Mouse (Mus musculus) hindbrain, embryonic 16.5 days (tissue): Measurements from ENCODE around the gene Ssbp4. TPM values are rescaled to one million over a fixed set of nuclear protein-coding genes. Genes with fewer than 3 reads are reported as not detected.

Source experiments
- ATAC-seq: fragments of 200-750 bp; cut with Nextera tagmentation; 2 replicates; pipeline ENCODE4 v1.8.0; 2017; ENCODE audit warnings: moderate TSS enrichment, moderate library complexity
- H3K27ac ChIP-seq: fragments of 300-500 bp; sonication (generic); 2 replicates; pipeline ENCODE4 v1.5.1; 2014; ENCODE audit warnings: low read depth, mild to moderate bottlenecking, control low read depth, low read length, moderate library complexity
- H3K27me3 ChIP-seq: fragments of 300-500 bp; sonication (generic); replicated peaks from 2 replicates; pipeline ENCODE4 v1.6.1; 2014; ENCODE audit warnings: low read length; ENCODE audit not compliant: control insufficient read depth, insufficient read depth
- H3K36me3 ChIP-seq: fragments of 300-500 bp; sonication (generic); 2 replicates; pipeline ENCODE4 v1.6.1; 2014; ENCODE audit warnings: mild to moderate bottlenecking, low read length, moderate library complexity, mixed read lengths; ENCODE audit not compliant: control insufficient read depth, insufficient read depth
- H3K4me1 ChIP-seq: fragments of 300-500 bp; sonication (generic); 2 replicates; pipeline ENCODE4 v1.6.1; 2014; ENCODE audit warnings: low read depth, low read length; ENCODE audit not compliant: control insufficient read depth, insufficient read depth
- H3K4me2 ChIP-seq: fragments of 300-500 bp; sonication (generic); 2 replicates; pipeline ENCODE4 v1.6.1; 2014; ENCODE audit warnings: mild to moderate bottlenecking, low read length, control low read depth, moderate library complexity
- H3K4me3 ChIP-seq: fragments of 300-500 bp; sonication (generic); 2 replicates; pipeline ENCODE4 v1.5.1; 2014; ENCODE audit warnings: mild to moderate bottlenecking, low read length, control low read depth, moderate library complexity
- H3K9ac ChIP-seq: fragments of 300-500 bp; sonication (generic); 2 replicates; pipeline ENCODE4 v1.6.1; 2014; ENCODE audit warnings: low read depth, mild to moderate bottlenecking, control low read depth, low read length, moderate library complexity
- H3K9me3 ChIP-seq: fragments of 300-500 bp; sonication (generic); 2 replicates; pipeline ENCODE4 v1.6.1; 2014; ENCODE audit warnings: mild to moderate bottlenecking, low read length, moderate library complexity; ENCODE audit not compliant: control insufficient read depth
- WGBS: fragments of 180-500 bp; shearing (Covaris S2); extraction: QIAGEN DNeasy Blood & Tissue Kit; methylation state at CpG from one replicate; pipeline ENCODE4 v1.1.7; 2014; 5-methylcytosine and 5-hydroxymethylcytosine counted together
- polyA plus RNA-seq: library from polyadenylated mRNA; unstranded; fragments of >200 nt; fragmentation: Nextera tagmentation; extraction: Ambion mirVana; gene quantifications from 2 replicates; pipeline ENCODE4 v1.2.1, GENCODE M21; 2015

Gene Ssbp4
- polyA plus RNA-seq: 148 and 157 TPM in 2 replicates

DNA sequence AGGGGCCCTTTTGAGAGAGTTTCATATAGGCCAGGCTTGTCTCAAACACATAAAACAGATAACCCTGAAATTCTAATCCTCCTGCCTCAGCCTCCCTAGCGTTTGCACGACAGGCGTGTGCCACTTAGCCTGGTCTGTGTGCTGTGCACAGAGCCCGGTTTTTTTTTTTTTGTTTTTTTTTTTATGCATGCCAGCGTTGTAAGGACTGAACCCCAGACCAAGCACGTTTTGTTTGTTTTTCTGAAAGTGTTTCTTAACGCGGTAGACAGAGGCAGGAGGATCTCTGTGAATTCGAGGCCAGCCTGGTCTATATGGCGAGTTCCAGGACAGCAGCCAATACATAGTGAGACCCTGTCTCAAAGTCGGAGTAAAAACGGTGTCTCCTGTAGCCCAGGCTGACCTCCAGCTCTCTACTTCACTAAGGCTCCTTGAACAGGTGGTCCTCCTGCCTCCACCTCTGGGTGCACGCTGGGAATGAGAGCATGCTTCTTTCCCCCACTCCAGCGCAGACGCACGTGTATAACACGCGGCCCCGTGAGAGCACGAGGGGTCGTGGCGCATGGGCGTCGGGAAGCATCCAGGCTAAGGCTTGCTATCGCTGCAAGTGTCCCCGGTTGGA is at the start of gene Ssbp4:
Gene Ssbp4 (minus strand): TSS at position 124 of the 619 bp plus-strand sequence.
- Histone ChIP-seq H3K4me2 (peak within 1 kb of the TSS; percentile 81), H3K4me3 (peak within 1 kb of the TSS; percentile 81), H3K9me3 (no peaks in the 10 kb centered on the region), H3K27ac (peak within 1 kb of the TSS; percentile 87), H3K27me3 (no peaks in the 10 kb centered on the region), H3K4me1 (peaks cover 46% of the 10 kb centered on the region), H3K36me3 (no peaks in the 10 kb centered on the region), H3K9ac (peak within 1 kb of the TSS; percentile 86)
- 6% methylated on average over 26 of the region's 26 CpGs for WGBS
- ATAC-seq: no peak; the same call in 1 of the 2 replicates

GRCm38 (mm10) chr8:70657739-70658138 is 49.1 kb upstream of the Ssbp4 start:
- WGBS: 49% methylated on average over 2 of the region's 2 CpGs
- Histone ChIP-seq H3K4me1 (peaks cover 9% of the 10 kb centered on the region), H3K36me3 (no peaks in the 10 kb centered on the region), H3K9ac (no peak overlapping the region), H3K4me2 (peak overlapping the region; percentile 96), H3K27ac (no peak overlapping the region), H3K27me3 (no peaks in the 10 kb centered on the region), H3K4me3 (no peak overlapping the region), H3K9me3 (no peaks in the 10 kb centered on the region)
- no peak for ATAC-seq

GRCm38 (mm10) chr8:70657214-70657613 is 48.5 kb upstream of the Ssbp4 start:
- Histone ChIP-seq H3K36me3 (no peaks in the 10 kb centered on the region), H3K4me2 (peak overlapping the region; percentile 96; the same call in 1 of the 2 replicates), H3K4me1 (peaks cover 9% of the 10 kb centered on the region), H3K9ac (no peak overlapping the region), H3K27ac (no peak overlapping the region), H3K4me3 (no peak overlapping the region), H3K9me3 (no peaks in the 10 kb centered on the region), H3K27me3 (no peaks in the 10 kb centered on the region)
- 95% methylated on average over 3 of the region's 3 CpGs for WGBS
- no peak for ATAC-seq

- Histone ChIP-seq H3K36me3 (peaks cover 3% of the 10 kb centered on the region; the same call in 1 of the 2 replicates), H3K4me1 (peaks cover 9% of the 10 kb centered on the region), H3K4me2 (no peak overlapping the region), H3K4me3 (no peak overlapping the region), H3K27ac (peak overlapping the region; percentile 54), H3K27me3 (no peaks in the 10 kb centered on the region), H3K9me3 (no peaks in the 10 kb centered on the region), H3K9ac (0 out of 2 replicates have a peak overlapping the region, but pooled peaks have one; percentile 8)
- peak; percentile 35 for ATAC-seq
- WGBS: 10% methylated on average over 13 of the region's 13 CpGs
These were observed 47.6 kb upstream of the Ssbp4 start for GRCm38 (mm10) chr8:70656193-70656790.

DNA sequence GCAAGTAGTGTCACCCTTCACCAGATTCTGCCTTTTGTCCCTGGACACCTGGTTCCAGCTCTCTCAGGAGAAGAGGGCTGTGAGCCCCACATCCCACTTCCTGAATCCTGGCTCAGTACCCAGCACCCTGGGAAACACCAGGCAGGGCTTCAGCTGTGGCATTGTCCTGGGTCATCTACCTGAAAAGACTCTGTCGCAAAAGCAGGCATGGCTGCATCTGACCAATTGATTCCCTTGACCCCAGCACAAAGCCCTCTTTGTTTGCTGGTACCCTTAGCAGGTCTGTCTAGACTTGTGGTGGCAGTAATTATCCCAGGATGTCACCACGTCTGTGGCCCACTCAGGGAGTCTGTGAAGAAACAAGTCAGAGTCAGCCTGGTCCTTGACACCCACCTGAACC is 46.8 kb upstream of the Ssbp4 start:
- H3K4me3 ChIP-seq: no peak overlapping the region
- no peak for ATAC-seq
- H3K36me3 ChIP-seq: peaks cover 5% of the 10 kb centered on the region; the same call in 1 of the 2 replicates
- no peak overlapping the region for H3K4me2 ChIP-seq
- H3K9me3 ChIP-seq: no peaks in the 10 kb centered on the region
- no peak overlapping the region for H3K9ac ChIP-seq
- H3K27me3 ChIP-seq: no peaks in the 10 kb centered on the region
- 37% methylated on average over 2 of the region's 2 CpGs for WGBS
- H3K27ac ChIP-seq: peak overlapping the region; percentile 54
- H3K4me1 ChIP-seq: peaks cover 9% of the 10 kb centered on the region

GRCm38 (mm10) chr8:70654121-70654520 is 45.4 kb upstream of the Ssbp4 start:
- Histone ChIP-seq H3K9me3 (no peaks in the 10 kb centered on the region), H3K27ac (no peak overlapping the region), H3K4me2 (no peak overlapping the region), H3K4me1 (peaks cover 12% of the 10 kb centered on the region), H3K27me3 (no peaks in the 10 kb centered on the region), H3K36me3 (peaks cover 8% of the 10 kb centered on the region; the same call in 1 of the 2 replicates), H3K9ac (no peak overlapping the region), H3K4me3 (no peak overlapping the region)
- ATAC-seq: no peak
- WGBS: 74% methylated on average over 1 of the region's 1 CpGs

- Histone ChIP-seq H3K4me3 (no peak overlapping the region), H3K27ac (no peak overlapping the region), H3K9me3 (no peaks in the 10 kb centered on the region), H3K27me3 (no peaks in the 10 kb centered on the region), H3K9ac (no peak overlapping the region), H3K4me1 (peaks cover 8% of the 10 kb centered on the region), H3K36me3 (peaks cover 8% of the 10 kb centered on the region; the same call in 1 of the 2 replicates), H3K4me2 (no peak overlapping the region)
- ATAC-seq: no peak
- WGBS: 51% methylated on average over 2 of the region's 2 CpGs
These were observed 44.6 kb upstream of the Ssbp4 start for GRCm38 (mm10) chr8:70653226-70653625.

- Histone ChIP-seq H3K36me3 (peaks cover 8% of the 10 kb centered on the region; the same call in 1 of the 2 replicates), H3K4me2 (no peak overlapping the region), H3K4me3 (no peak overlapping the region), H3K27ac (no peak overlapping the region; the same call in 1 of the 2 replicates), H3K9me3 (no peaks in the 10 kb centered on the region), H3K4me1 (peaks cover 13% of the 10 kb centered on the region), H3K27me3 (no peaks in the 10 kb centered on the region), H3K9ac (no peak overlapping the region)
- no peak for ATAC-seq
- WGBS: 91% methylated on average over 17 of the region's 17 CpGs
These were observed 41.7 kb upstream of the Ssbp4 start for GRCm38 (mm10) chr8:70650351-70650750.

DNA sequence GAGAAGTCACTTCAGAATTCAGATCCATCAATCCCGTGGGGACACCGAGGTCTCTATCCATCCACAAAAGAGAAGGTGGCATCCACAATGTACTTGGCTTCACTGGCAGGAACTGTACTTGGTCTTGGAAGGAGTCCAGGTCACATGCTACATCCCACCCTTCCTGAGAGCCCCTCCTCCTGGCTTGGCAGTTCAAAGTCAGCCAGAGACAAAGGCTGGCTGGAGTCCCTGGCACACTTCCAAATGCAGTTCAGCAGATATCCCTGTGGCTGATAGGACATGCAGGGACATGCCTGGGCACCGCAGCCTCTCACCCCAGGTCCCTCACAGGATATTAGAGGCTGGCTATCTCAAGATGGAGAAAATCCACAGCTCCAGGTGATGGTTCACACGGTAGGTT is 40.7 kb upstream of the Ssbp4 start:
- peak overlapping the region; percentile 23; the same call in 1 of the 2 replicates for H3K9ac ChIP-seq
- peaks cover 8% of the 10 kb centered on the region; the same call in 1 of the 2 replicates for H3K36me3 ChIP-seq
- no peaks in the 10 kb centered on the region for H3K9me3 ChIP-seq
- 28% methylated on average over 4 of the region's 4 CpGs for WGBS
- no peak overlapping the region for H3K4me2 ChIP-seq
- no peak overlapping the region for H3K4me3 ChIP-seq
- H3K4me1 ChIP-seq: peaks cover 13% of the 10 kb centered on the region
- ATAC-seq: peak; percentile 76
- H3K27me3 ChIP-seq: no peaks in the 10 kb centered on the region
- H3K27ac ChIP-seq: peak overlapping the region; percentile 68
